Mouse (Mus musculus): ENCODE data around the gene Ric8b.

Ric8b gene

DNA sequence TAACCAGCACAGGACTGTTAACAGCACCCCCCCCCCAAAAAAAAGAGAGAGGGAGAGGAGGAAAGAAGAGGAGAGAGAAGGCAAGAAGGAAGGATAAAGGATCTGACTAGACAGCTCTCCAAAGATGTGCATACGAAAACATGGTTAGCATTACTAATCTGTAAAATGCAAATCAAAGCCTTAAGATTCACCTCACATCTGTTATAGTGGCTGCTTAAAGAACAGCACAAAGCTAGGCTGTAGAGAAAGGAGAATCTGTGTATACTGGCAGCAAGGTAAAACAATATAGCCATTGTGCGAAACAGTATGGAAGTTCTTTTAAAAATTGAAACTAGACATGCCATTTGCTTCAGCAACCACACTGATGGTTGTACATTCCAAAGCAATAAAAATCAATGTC lies 49.1 kb downstream of the Ric8b start:
- no peak for DNase-seq

- DNase-seq = no peak
Measured at GRCm38 (mm10) chr10:84967645-84968044, 50.2 kb downstream of the Ric8b start.

GRCm38 (mm10) chr10:84968852-84969704 lies 51.7 kb downstream of the Ric8b start:
- no peak for DNase-seq

DNA sequence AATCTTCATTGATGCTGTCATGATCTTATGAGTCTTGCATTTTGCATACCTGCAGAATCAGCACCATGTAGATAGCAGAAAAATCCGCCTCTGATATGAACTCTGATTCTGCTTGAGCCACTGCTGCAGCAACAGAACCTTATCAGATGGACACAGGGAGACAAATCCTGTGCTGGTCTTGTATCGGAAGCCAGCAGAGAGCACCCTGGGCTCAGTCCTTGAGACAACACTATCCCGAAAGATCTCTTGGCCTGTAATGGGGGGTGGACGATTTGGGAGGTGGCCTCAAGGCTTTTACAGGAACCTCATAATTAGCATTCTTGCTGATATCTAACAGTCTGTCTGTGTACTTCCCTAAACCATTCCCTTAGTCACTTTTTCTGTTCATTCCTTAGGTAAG lies 57.8 kb downstream of the Ric8b start:
- no peak for DNase-seq

DNA sequence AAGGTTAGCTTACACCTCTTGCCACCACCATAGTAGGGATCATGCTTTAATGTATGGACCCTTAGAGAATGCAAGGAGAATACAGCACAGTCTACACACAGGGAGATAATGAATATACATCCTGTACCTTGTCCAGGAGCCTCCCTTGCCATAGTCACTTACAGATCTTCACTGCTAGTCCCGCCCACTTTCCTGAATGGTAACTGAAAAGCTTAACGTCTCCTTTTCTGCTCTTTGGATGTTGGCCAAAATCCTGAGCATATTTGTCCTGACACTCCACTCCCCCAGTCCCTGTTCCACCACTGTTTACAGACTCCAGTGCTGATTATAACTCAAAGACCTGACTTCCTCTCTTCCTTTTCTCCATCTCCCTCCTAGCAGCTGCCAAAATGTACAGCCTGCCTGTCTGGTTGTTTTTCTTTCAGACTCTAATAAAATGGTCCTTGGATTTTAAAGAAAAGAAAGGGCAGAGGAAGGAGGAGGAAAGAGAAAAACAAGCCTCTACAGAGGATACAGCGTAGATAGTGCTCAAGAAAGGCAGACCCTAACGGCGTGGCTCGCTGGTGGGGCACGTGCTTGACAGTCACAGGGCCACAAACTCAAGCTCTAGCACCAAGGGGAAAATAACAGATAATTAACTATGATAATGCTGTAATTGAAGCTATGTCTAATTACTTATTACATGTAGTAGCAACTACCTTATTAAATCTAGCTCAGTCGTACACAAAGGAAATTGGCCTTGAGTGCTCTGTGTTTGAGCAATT lies 59.4 kb downstream of the Ric8b start:
- DNase-seq = no peak

DNA sequence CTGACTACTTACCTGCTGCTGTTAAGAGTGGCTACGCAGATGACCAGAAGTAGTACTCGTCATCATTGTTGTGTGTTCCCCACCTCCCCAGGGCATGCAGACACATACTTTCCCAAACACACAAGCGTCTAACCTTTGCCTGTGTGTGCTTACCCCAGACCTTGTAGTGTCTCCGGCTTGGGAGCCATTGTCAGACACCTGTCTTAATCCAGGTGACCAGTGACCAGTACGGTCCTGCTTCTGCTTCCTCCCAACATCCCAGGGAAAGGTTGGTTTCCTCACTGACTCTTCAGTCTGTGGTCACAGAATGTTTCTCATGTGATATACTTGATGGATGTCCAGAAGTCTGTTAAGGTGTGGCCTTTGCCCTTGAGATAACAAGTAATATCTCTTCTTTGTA lies 62.9 kb downstream of the Ric8b start:
- no peak for DNase-seq

- DNase-seq = no peak
Measured at GRCm38 (mm10) chr10:84981441-84981840, 64.0 kb downstream of the Ric8b start.

DNA sequence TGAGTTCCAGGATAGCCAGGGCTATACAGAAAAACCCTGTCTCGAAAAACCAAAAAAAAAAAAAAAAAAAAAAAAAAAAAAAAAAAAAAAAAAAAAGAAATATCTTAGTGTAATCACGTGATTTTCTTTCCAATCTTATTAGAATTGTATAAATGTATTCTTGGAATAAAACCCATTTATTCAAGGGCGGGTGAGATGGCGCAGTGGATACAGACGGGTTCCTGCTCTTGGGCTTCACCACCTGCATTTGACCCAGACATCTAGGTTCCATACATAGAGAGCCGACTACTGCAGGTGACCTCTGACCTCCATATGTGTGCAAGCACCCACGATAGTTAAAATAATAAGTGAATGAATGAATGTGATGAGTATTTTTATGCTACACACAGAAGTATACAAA lies 65.3 kb downstream of the Ric8b start:
- DNase-seq = no peak

DNA sequence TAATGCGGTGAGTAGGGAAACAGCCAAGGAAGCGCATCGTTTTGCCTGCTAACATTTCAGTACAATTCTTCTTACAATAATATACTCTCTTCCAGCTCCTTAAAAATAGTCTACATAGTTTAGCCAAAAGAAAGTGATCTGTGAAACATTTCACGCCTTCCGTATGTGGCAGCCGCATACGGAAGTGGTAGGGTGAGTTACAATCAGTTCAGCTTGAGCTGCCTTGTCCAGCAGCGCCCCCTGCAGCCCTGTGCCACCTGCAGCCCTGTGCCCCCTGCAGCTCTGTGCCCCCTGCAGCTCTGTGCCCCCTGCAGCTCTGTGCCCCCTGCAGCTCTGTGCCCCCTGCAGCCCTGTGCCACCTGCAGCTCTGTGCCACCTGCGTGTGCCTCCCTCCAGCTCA lies 68.5 kb downstream of the Ric8b start:
- peak; percentile 86 for DNase-seq

DNA sequence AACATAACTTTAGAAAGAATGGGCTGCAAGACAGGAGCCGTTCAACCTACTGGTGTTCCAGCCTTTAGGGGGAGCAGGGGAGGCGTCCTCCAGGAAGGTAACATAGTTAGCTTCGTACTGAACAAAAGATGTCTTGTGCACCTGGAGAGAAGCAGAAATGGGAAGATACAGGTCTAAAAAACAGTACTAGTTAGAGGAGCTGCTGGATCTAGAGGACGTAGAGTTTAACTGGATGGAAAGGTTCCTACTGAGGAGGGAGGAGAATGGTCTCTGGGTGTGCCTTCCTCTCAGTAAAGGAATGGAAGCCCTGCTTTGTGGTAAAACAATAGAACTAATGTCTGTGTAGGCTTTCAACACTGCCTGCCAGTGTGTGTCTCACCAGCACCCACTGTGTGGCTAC lies 70.2 kb downstream of the Ric8b start:
- no peak for DNase-seq

DNA sequence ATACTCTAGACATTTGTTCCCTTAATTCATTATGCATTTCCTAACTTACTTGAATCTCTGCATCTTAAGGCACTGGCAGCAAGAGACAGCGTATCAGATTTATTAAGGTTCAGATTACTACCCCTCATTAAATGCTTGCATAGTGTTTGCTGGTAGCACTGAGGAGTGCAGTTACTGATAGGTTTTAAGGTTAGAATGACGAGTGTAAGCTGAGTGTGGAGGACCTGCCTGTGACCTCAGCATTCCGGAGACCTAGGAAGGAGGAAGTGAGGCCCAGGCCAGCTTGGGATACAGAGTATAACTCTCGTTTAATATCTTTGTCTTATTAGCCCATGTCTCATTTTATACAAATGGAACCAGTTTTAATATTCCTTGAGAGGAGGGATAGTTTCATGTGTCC lies 71.2 kb downstream of the Ric8b start:
- no peak for DNase-seq

GRCm38 (mm10) chr10:84994346-84994745 lies 76.9 kb downstream of the Ric8b start:
- DNase-seq = no peak

DNA sequence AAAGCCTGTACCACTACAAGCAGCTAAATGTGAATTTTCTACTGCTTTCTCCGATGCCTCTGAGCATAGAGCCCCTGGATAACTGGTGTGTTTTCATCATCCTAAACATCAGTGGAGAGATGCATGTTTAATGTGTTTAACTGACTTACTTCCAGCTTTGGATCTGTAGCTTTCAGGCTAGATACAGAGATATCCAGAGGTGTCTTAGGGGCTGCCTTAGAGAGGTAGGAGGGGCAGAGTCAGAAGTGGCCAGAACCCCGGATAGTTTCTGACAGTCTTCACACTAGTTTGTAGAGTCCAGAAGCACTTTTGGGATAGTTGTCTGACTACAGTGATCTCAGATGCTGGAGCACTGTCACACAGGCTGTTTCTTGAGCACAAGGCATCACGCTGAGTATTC lies 77.6 kb downstream of the Ric8b start:
- DNase-seq = no peak

DNA sequence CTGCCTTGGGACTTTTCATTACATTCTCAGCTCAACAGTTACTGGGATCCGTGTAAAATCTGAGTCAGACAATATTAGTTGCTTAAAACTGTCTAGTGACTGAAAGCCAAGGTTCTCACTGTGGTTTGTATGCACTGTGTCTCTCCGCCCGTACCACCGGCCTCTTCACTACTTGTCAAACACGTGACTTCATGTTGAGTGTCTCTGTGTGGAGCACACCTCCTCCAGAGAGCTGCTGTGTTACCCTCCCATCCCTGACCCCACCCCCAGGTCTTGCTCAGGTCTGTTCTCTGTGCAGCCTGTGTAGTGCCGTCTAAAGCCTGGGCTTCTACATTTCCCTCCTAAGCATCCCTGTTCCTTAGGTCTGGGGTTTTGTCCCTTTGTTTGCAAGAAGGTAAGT lies 79.0 kb downstream of the Ric8b start:
- DNase-seq = no peak

DNA sequence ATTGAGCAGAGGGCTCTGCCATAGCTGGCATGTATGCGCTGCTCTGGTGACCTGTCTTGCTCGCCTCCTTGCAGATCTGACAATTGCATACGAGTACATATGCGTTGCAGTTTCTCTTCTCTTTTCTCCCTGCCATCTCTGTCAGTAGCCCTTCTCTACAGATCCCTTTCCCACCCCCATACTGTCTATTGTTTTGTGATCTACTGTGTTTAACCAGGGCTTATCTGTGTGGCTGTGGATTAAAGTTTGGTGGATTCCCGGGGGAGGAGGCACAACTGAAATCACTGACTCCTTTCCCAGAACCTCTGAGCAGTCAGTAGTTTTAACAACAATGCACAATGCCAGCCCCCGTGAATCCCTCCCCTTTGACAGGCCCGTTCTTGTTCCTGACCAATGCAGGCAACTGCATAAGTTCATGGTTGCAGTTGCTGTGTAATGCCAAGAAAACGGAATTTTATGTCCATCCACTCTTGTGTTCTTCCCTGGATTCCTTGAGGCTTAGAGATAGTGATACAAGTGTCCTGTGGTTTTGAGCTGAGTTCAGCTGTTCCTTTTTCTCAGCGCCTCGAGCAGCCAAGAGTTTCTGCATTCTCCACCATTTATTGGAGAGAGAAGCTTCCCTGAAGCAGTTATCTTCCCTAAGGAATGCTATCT lies 80.3 kb downstream of the Ric8b start:
- no peak for DNase-seq

DNA sequence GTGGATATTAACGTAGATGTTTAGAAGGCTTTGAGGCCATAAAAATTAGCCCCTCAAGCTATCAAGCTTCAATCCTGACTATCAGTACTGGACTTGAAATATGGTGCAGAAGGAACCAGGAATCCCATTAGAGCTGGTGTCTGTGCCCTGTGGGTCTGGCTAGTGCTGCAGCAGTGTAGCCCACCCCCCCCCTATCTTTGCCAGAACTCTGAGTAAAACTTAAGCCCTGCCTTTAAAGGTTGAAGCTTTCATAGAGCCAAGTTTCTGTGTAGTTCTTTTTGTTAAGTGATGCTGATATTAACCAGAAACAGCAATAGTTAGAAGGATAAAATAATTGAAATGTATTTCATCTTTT lies 80.8 kb downstream of the Ric8b start:
- DNase-seq = no peak

- DNase-seq = no peak
Measured at GRCm38 (mm10) chr10:85001920-85002319, 84.5 kb downstream of the Ric8b start.

- DNase-seq = no peak
Measured at GRCm38 (mm10) chr10:85003190-85004026, 86.0 kb downstream of the Ric8b start.

DNA sequence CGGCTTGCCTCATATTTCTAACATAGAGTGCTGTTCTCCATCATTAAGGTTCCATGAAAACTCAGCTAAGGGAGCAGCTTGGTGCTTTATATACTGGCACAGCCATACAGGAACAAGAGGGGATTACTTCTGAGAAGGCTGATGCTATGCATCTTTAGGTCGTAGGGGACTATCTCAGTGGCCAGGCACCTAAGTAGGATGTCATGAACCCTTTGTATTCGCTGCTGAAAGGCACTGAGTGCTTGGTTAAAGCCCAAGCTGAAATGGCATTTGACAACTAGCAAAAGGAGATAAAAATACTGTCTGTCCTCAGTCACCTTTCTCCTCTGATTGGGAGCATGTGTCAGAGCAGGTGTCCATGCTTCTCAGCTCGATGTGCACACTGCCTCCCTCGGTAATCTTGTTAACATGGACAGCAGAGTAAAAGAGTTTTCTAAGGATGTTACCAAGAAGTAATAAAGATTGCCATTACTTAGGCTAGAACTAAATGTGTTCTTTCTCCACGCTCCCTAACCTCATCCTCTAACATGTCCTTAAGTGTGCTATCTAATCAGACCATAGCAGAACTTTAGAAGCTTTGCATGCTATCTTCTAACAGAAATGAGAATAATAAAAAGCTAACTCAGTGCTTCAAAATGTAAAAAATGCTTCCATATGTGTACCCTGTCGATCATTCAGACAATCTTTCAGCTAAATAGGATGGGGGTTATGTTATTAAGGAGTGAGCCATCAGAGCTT lies 89.3 kb downstream of the Ric8b start:
- DNase-seq = no peak

DNA sequence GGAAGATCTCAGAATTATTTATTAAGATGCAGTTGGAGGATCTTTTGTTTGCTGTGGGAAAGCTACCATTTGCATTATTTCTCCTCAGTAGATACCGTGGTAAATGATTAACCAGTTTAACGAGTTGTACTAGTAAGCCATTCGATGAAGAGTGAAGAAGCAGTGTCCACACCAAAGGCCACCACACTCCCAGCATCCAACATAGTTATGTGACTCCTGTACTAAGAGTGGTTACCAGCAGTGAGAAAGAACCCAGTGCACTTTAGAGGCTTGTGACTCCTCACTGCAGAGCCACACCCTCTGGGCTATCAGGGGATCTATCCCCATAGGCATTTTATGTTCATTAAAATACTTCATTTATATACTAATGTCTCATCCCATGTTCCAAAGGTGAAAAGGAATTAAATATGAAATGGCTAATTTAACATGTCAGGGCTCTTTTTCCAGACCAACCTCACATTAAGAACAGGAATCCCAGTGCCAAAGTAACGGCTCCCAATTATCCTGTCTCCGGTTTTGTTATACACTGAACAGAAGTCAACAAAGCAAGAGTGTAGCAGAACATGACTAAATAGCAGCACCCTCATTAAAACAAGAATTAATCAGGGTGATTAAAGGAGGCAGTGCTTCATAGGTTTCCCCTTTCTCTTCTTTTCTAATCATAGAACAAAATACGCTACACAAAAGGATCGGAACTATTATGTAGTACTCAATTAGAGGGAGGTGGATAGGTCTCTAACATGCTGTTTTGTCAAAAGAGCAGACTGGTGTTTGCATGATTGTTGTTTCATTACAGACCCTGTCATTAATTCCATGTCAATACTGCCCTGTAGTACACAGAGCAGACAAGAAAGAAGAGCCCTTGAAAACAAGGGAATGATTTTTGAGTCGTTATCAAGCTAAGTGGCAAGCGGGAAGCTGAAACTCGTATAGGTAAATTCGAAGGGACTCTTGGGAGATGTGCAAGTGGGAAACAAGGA lies 90.7 kb downstream of the Ric8b start:
- DNase-seq = no peak

DNA sequence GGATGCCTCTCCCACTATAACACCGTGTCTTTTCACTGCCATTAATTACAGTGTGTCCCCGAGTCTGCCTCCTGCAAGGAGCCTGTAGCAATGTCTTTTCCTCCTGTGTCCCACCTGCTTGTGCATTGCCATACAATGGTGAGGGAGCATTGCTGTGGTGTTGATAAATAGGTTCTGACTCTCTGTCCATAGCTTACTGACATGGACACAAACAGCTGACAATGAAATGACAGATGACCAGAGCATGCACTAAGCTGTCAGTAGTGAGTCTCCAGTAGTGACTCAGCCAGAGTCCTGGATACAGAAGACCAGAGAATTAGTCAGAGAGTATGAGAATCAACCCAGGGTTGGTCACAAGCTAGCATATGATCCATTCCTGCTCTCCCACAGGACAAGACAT lies 93.7 kb downstream of the Ric8b start:
- DNase-seq = no peak

Measured in thymus, postnatal 4 days (tissue).